Mouse (Mus musculus) ES-Bruce4 (cell line): ENCODE measurements around the gene Olah.

ENCODE experiments used
- CTCF ChIP-seq: IDR thresholded peaks from one replicate; pipeline ENCODE4 v1.8.1; 2011; ENCODE audit warnings: low read depth, low read length
- EP300 ChIP-seq: IDR thresholded peaks from 2 replicates; pipeline ENCODE4 v1.6.1; 2011; ENCODE audit warnings: low read depth, low read length; ENCODE audit not compliant: insufficient read depth
- POLR2A ChIP-seq: IDR thresholded peaks from one replicate; pipeline ENCODE4 v1.8.1; 2011; ENCODE audit warnings: low read length; ENCODE audit not compliant: insufficient read depth

GRCm38 (mm10) chr2:3355793-3356192, 41.2 kb downstream of the Olah start:
- TF ChIP-seq CTCF (no peak), EP300 (no peak), POLR2A (no peak)
